Mouse (Mus musculus) CD4-positive, CD25-positive, alpha-beta regulatory T cell, adult 4 months (primary cell): ENCODE results near the gene Trpm8. TPM values are rescaled to one million over a fixed set of nuclear protein-coding genes. Genes with fewer than 3 reads are reported as not detected.

Experiments used
- ATAC-seq: one replicate; pipeline ENCODE4 v1.8.0; 2017
- polyA plus RNA-seq, 2 experiments: library from polyadenylated mRNA; unstranded; fragments of 100-300 nt; shearing (Covaris generic); gene quantifications; one replicate each; pipeline ENCODE4 v1.2.1; 2017

Gene Trpm8
- polyA plus RNA-seq, 2 experiments from 2014 or later: not detected

DNA sequence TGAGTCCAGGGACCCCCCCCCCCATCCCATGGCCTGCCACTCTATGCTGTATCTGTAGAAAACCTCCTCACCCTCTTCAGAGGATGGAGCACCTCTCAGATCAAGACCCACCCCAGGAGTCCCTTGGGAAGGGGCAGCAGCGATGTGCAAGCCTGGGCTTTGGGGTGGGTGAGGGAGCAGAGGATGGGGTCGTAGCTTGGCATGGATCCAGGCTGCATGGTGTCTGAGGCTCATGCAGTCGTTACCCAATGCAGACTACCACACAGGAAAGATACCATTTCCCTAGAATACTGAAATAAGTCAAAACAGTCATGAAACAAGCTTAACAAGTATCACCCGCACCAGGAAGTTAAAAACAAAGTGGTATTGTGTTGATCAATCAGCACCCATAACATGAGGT is 28.8 kb upstream of the Trpm8 start:
- ATAC-seq: no peak

DNA sequence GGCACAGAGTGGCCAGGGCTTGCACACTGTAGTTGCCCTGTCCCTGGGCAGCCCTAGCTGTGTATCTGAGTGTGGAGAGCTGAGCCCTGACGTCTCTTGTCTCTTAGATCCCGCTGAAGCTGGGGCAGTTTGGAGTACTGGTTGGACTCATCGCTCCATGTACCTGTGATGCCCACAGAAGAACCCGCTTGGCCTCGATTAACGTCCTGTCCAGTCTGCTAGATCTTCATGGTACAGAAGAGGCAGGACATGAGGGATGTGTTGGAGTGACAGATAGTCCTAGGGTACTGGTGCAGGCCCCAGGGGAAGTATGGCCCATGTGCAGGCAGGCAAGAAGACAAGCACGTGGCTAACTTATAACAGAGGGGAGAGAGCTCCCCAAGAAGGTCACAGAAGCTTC is 27.9 kb upstream of the Trpm8 start:
- no peak for ATAC-seq

DNA sequence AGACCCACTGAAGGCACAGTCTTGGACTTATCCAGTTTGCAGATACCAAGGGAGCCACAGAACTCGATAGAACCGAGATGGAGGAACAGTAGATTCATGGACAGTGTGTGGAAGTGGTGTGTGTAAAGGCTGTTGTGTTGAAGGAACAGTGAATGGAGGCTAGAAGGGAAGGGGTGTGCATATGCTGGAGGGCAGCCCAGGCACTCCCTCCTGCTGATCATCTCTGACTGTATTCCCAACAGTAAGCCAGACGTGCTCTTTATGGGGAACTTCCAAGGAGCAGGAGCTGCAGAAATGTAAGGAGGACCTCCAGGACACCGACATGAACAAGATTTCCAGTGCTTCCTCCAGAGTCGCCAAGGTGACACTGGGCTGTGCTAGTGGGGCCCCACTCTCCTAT is 27.4 kb upstream of the Trpm8 start:
- ATAC-seq: no peak

DNA sequence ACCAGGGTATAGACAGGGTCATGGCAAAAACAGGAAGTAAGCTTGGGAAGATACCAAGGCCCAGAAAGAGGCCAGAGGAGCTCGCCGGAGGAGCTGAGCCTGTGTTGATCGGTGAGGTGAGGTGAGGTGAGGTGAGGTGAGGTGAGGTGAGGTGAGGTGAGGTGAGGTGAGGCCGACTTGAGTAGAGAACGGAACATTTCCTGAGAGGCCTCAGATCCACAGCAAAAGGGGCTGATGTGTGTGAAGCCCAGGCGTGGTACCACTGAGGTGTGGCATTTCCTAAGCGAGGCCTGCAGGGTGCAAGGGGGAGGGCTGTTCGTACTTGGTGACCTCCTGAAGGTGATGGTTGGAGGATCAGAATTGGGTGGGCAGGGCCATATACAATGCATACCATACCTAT is 24.4 kb upstream of the Trpm8 start:
- no peak for ATAC-seq

DNA sequence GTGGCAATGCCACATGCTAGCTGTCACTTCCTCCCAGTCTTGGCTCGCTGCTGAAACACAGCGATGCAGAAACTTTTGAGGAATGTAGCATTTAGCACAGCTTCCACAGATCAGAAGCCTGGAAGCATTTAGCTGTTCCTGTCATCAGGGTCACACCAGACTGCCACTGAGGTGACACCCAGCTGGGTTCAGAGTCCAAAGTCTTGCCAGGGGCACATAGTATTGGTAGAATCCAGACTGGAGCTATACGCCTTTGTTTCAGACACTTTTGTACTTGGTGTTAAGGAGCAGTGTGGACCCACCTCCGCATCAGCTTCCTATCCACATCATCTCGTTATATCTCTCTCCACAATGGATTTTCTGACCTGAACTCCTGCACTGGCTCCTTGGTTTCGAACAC is 23.9 kb upstream of the Trpm8 start:
- no peak for ATAC-seq

DNA sequence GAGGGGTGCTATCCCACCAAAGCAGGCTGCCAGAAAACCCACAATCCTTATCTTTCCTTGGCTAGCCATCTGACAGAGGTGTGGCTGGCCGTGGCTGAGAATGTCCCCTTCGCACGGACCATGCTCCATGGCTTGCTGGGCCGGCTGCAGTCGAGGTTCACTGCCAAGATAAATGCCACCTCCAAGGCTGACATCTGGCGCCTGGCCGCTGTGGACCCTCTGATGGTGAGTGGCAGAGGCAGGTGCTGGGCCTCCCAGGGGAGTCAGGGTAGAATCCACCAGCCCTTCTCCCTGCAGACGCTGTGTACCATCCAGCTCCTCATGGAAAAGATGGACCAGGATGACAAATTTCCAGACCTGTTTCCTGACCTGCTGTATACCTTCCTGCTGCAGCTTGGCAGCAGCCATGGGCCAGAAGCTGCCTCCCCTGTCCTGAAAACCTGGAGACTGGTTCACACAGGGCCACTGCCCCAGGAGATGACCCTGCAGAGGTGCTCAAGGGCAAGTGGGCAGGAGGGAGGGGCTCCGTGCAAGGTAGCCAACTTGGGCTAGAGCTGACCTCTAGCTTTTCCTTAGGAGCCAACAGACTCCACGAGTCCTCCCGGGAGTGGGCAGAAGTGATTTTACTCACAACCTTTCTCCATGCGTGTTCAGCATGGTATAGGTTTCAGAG is 22.5 kb upstream of the Trpm8 start:
- ATAC-seq: no peak

DNA sequence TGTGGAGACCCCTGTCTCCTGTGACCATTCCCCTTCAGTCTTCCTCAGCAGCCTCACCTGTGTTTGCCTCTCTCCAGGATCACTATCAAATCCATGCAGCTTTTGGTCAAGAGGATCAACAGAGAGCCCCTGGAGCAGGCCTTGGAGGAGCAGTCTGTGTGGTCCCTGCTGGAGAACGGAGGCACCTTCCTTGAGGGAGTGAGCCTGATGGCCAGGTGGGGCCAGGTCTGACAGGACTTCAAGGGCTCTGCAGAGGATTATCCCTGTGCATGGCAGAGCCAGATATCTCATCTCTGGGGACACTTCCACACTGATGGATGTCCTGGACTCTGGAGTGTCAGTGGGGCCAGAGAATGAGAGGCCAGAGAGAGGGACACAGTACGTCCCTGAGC is 22.0 kb upstream of the Trpm8 start:
- no peak for ATAC-seq

DNA sequence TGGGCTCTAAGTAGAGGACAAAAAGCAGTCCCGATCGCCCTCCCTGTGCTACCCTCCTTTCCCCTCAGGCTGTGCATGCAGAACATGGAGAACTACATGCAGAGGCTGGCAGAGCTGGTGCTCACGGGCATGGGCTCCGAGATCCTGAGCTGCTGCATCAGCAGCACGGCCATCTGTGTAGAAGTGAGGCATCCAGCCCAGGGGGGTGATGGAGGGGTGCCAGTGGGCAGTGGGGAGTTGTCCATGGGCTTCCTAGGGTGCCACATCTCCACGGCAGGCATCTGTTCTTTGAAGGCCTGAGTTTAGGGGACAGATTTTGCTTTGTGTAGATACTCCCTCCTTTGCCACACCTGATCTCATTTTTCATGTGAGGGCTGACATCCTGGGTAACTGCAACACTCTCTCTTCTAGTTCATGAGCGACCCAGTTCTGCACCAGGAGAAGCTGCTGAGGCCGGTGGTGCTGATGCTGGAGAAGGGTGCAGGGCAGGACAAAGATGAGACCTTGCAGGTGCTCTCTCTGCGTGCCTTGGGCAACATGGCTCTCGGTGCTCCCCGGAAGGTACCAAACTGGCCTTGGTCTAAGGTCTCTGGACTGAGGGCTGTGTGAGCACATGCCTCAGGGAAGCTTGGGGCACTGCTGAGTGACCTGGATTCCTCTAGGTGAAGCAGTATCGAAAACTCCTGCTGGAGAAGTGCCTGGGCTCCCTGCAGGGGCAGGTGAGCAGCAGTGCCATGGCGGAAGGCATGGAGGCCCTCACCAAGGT is 21.3 kb upstream of the Trpm8 start:
- ATAC-seq: no peak

DNA sequence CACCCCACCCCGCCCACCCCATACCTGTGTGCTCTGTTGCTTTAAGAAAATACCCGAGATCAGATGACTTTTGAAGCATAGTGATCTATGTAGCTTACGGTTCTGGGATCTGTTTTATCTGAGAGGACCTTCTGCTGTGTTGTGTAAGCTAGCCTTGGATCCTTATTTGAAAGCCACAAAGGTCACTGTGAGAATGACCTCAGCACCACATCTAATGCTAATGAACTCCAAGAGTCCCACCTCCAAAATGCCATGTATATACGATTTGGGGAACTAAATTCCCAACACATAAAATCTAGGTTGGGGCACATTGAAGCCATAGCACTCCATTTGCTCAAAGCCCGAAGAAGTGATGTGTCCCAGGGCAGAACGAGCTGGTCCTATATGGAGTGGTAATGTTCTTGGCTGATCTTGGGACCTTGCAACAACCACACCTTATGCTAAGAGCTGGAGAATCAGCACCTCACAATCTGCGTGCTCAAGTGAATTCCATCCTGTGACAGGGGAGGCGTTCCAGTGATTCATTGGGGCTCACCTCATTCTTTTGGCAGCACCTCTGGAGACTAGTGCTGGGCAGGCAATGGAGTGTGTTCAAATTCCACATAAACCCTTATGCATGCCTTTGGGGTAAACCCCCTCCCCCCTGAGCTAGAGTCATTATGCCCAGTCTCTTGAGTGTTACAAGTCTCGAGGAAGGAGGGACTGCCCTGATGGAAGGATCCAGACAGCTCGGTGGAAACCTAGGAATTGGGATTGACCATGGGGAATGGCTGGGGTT is 20.4 kb upstream of the Trpm8 start:
- ATAC-seq: no peak

DNA sequence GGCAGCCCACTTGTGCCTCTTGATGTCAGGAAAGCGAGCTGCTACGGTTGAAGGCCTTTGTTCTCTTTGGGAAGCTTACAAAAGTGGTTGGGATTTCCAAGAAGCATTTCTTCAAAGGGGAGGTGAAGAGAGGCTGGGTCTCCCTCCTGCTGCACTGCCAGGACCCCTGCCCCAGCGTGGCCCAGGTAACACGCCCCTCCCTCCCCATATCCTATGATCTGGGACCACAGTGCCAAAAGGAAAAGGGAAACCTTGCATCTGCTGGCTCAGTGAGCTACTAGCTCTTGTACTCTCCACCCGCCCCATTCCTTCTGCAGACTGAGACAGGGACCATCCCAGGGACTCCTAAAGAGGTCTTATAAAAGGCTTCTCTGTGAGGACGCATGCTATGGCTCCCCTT is 19.8 kb upstream of the Trpm8 start:
- no peak for ATAC-seq

DNA sequence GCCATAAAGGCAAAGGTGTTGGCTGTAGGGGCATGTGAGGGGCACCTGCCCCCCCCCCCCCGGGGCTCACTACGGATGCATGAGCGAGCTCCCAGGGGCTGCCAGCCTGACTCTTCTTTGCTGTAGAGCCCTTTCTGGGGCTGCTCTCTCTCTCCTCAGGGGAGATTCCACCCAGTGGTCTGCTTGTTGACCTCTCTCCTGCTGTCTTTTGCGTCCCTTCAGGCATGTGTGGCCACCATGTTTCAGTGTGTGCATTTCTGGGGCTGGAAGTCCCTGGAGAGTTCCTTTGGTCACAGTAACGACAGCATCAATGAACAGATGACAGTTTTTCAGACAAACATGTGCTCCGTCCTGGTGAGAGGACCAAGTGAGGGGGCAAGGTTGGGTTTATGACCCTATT is 19.1 kb upstream of the Trpm8 start:
- ATAC-seq: no peak

DNA sequence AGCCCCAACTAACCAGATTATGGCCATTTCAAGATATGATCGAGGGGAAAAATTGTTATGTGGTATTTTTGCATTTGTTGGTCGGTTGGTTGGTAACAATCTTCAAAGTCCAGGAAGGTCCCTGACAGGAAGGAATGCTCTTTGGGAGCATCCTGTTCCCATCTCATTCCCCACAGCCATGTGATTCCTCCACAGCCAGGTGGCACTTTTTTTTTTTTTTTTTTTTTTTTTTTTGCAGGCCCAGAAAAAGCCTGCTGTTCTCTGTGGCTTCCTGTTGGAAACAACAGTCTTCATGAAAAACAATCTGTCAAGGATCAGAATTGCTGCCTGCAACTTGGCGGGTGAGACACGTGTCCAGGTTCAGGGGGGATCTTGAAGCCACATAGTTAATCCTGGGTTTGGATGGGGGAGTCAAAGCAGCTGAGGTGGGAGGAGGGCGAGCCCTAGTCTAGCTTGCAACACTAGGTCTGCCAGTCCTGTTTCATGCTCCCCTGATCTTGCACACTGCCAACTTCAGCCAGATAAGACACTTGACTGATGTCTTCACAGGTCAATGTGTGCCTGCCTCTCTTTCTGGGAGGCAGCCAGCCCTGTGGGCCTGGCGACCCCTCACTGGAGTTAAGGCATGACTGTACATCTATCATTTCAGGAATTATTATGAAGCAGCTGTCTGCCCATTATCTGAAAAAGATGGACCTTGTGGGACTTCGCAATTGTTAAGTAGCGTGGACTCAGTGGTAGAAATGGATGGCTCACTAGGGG is 18.4 kb upstream of the Trpm8 start:
- peak; percentile 22 for ATAC-seq

DNA sequence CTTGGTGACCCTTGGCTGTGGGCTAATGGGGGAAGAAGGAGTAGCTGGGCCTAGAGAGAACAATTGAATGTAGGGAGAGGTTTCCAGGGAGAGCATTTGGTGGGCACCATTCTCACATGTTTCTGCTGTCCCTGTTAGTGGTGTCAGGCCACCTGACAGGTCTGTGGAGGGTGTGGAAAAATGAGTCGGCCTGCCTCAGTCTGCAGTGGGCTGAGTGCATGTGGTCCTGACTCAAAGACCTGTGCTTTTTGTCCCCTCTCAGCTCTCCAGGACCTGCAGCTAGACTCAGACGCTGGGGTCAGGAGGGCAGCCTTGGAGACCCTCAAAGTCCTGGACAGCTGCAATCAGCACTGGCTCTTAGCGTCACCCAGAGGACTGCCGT is 17.8 kb upstream of the Trpm8 start:
- ATAC-seq: no peak

DNA sequence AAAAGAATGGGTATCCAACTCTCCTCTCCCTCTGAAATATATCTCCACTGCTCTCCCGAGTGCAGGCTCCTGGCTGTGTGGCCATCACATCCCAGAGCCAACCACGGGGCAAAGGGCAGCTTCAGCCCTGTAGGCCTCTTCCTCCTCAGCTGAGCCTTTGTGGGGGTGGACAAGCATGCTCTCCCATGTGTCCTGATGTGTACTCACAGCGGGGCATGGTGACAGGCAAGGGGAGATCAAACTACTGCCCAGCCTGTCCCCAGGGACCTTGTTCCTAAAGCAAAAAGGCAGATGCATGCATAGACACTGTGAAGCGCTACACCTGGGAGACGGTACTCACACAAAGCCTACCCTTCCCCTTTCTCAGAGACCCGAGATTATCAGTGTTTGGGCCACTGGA is 17.3 kb upstream of the Trpm8 start:
- no peak for ATAC-seq

DNA sequence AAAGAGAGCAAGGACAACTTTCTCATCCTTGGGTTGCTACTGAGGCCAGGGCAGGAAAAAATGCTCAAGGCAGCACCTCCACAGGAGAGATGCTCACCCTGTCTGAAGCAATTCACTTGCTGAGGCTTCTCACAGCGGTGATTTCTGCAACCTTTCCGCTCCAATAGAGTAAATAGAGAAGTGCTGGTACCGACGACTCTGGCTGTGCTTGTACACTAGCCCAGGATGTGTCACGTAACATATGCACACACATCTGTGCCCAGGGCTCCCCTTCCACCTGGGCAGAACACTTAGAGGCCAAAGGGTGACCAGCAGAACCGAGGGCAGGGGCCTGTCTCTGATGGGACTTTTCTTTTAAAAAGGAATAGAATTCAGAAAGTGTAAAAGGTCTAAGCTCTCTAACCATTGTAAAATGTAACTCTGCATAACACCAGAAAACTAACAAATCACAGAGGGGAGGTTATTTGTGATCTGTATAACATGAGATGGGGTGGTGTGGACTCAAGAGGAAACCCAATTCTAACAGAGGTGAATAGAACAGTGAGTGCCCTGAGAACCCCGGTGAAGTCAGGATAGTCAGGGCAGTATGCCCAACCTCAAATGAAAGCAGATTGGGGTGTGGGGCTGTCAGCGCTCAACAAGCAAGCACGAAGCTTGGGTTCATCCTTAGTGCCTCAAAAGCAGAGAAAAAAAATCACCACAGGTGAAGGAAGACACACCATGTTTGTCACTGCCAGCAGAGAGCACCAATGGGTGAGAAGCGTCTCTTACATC is 16.7 kb upstream of the Trpm8 start:
- no peak for ATAC-seq

DNA sequence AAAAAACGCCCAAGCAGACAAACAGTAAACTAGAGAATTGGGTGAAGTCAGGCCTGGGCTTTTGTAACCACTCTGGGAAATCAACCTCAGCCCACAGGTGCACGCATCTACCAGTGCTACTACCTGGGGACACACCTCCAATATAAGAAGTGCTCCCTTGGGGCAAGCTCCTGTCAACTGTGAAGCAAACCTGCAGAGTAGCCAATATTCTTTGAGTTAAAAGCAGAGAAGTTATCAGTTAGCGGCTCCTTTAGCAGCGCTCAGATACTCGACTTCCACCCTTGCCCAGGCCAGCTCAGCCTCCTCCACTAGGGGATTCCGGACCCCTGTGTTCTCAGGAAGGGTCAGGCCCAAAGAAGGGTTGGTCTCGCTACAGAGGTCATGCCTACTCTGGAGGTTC is 15.8 kb upstream of the Trpm8 start:
- ATAC-seq: no peak

DNA sequence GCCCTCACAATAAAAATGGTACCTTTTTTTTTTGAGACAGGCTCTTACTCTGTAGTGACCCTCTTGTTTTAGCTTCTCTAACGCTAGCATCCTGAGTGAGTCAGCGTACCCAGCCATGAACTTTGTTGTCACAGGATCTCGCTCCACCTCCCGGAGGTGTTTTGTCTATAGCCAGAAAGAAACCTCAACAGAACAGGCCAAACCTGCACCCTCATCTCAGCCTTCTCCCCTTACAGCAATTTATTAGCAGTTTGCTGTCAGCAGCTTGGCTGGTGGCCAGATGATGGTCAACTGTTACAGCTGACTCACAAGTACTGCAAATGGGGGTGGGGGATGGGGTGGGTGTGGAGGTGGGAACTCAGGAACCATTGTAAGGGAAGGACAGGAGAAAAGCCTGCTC is 15.2 kb upstream of the Trpm8 start:
- ATAC-seq: no peak

DNA sequence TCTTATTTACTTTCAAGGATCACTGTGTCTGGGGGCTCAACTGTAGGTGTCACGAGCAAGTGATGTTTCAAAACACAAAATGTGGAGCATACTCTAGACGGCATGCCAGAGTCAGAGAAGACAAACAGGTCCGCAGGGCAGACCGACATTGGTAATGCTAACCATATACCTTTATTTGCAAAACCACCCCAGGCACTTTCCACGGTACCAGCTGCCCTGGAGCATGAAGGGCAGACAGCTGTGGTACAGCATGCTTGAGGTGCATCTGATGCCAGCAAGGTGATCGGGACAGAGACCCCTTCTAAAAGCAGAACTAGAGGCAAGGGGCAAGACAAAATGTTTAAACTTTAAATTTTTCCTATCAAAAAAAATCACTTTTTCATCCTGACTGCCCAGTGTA is 14.5 kb upstream of the Trpm8 start:
- ATAC-seq: no peak

DNA sequence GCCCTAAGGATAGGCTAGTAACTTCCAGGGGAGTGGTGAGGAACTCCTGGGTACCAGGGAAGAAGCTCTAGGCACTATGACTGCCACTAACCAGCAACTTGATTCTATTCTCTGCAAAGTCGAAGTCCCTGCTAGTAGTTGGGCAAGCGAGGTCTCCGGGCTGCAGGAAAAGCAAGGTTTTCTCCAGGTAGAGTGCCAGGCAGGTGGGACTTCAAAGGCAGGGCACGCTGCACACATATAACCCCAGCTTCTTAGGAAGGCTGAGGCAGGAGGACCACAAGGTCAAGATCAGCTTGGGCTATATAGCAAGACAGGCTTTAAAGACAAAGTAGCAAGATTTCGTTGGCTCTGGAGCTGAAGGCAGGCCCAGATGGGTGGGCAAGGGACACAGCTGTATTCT is 13.7 kb upstream of the Trpm8 start:
- ATAC-seq: no peak

DNA sequence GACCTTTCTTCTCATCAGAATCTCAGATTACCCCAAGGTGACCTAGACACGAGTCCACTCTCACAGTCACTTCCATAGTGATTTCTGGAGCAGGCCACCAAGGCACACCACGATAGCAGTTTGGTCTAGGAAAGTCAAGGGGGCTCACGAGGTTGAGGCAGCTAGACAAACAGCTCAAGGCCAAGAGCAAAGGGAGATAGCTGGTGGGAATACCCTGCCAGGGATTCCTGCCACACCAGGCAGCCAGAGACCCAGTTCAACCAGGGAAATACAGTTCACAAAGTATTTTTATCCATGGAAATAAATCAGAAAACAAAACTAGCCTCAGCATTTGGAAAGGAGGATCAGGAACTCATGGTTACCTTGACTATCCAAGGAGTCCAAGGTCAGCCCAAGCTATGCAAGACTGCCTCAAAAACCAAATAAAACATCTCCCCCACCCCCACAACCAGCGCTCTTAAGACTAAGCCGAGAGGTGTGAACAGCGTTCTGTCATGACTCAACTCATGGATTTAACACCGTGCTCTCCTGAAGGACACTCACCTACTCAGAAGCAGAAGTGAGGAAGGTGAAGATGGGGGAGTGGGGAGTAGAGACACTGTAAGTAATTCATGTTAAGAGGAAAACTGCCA is 13.1 kb upstream of the Trpm8 start:
- no peak for ATAC-seq

DNA sequence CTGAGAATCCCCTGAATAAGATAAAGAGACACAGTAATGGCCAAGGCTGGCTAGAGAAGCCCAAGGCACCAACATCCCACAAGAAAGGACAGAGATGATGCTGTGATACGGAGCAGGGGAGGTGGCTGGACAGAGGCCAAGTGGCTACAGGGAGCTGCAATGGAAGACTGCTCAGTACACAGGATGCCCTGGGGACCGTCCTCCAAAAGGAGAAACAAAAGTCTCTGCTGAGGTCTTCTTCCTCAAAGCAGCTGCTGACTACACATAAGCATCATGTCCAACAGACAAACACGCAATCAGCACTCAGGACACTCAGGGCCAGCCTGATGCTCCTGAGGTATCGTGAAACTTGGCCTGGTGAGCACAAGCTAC is 12.6 kb upstream of the Trpm8 start:
- no peak for ATAC-seq

DNA sequence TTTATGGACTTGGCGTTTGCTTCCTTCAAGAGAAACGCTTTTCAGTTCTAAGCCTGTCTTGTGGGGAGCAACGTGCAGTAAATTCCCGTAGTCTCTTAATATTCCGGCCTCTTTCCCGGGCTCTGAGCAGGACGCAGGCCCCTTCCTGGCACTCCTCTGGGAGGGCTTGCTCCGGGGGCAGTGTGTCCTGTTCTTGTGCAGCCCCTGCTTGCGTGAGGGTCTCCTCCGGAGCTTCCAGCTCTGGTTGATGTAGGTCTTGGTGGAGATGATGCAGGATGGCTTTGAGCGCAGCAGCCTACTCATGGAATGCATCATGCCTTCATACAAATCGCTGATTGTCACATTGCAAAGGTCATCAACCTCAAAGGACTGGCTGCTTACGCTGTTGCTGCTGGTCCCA is 11.3 kb upstream of the Trpm8 start:
- no peak for ATAC-seq
